Mouse (Mus musculus): ENCODE results near the gene Pde4d.
"Not testable (repeated sequence)": the region's sequence is repeated elsewhere in the genome, so short reads cannot be mapped to it uniquely, and the experiment has no call there.

Gene Pde4d

DNA sequence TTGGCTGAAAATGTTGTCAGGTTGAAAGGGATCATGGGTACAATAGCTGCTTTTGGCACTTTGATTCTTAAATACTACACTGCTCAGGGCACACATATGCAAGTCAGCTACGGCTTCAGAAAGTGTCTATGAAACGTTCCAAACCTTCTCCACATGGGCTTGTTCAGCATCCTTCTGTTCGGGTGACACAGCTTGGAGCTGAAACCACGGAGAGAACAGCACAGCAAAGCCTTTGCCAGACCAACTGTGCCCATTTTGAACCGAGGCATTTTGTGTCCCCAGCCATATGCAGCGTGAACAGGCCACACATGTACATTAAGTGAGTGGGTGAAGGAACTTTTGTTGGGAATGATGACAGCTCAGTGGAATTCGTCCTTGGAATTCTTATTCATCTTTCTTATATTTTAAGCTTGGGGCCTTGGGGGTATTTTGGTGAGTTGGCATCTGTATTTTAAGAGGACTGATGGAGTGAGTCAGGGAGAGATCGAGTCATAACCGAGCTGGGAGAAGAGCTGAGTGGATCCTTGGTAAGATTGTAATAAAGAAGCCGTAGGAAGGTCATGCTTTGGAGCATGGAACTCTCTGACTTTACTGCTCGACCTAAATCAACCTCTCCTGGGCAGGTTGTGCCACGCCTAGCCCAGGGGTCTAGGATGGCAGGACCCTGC is 243.3 kb downstream of the Pde4d start:
- no peak for DNase-seq (ENCODE audit: low spot score)

DNA sequence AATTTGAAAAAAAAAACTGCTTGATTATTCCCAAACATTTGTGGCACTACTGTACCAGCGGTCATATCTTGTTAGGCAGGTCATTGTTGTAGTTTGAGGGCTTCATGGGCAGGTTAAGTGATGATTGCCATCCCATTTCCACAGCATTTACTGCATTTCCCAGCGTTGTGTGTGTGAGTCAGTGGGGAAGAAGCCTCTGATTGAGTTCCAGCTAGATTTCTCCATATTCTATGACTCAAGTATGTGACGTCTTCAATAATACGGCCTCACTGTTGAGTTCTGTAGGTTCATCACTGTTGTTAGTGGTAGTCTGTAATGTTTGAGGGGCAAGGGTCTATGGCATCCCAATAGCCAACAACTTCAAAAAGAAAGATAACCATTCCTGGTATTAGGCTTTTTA is 255.7 kb downstream of the Pde4d start:
- DNase-seq (ENCODE audit: low spot score), result no peak

DNA sequence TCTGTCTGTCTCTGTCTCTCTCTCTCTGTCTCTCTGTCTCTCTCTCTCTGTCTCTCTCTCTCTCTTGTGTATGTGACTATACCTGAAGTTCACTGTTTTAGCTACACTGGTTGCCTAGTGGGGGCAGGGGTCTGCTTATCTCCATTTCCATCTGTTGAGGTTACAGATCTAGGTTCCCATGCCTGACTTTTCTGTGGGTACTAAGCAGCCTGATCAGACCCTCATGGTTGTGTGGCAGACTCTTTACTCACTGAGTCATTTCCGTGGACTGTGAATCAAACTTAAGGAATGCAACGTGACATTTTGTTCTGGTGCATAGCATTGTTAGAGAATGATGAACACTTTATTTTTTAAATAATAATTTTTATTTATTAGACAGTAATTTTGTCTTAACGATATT is 264.3 kb downstream of the Pde4d start:
- DNase-seq (ENCODE audit: low spot score), result no peak

DNA sequence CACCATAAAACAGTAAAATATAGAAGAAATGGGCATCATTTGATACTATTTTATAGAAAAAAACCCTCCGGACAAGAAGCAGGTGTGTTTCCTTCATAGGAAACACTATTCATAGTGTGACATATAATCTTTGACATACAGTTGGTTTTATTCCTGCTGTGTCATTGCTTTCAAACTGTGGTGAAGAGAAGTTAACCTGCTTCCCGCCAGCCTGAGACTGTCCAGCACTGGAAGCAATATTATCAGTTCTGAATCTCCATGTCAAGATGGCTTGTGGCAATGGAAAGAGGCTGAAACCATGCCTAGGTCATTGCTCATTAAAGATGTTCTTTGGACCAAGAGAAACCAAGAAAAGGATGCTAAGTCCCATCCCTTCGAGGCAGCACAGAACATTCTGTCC is 265.3 kb downstream of the Pde4d start:
- DNase-seq (ENCODE audit: low spot score), result no peak

DNA sequence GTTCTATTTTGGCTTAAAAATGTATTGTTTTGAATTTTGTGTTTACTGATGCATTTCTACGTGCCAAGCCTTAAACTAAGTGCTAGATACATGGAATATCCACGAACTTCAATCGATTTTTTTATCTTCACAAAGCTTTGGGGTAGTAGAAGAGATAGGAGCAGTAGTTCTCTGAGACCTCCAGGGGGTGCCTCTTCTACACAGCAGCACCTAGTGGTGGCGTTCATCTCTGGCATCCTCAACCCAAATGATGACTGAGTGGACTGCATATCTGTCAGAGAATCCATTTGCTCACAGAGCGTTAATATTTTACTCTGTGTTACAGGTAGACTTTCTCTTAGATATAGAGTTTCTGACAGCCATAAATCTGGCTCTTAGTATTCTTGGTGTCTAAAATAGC is 272.5 kb downstream of the Pde4d start:
- no peak for DNase-seq (ENCODE audit: low spot score)

DNA sequence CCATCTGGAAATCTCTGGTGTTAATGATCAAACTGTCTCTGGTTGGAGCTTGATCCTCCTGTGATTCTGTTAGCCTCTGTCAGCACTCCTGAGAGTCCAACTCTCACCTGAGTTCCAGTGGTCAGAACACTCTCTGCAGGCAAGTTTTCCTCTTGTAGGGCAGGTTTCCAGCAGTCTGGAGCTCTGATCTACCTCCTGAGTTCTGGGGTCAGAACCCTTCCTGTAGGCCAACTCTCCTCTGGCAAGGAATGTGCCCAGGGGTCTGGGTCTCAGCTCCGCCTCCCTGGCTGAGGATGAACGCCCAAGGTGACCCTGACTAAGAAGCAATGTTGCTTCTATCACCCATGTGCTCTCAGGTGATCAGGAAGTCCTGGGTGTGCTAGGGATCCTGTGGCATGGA is 284.6 kb downstream of the Pde4d start:
- not testable (repeated sequence) for DNase-seq (ENCODE audit: low spot score)

DNA sequence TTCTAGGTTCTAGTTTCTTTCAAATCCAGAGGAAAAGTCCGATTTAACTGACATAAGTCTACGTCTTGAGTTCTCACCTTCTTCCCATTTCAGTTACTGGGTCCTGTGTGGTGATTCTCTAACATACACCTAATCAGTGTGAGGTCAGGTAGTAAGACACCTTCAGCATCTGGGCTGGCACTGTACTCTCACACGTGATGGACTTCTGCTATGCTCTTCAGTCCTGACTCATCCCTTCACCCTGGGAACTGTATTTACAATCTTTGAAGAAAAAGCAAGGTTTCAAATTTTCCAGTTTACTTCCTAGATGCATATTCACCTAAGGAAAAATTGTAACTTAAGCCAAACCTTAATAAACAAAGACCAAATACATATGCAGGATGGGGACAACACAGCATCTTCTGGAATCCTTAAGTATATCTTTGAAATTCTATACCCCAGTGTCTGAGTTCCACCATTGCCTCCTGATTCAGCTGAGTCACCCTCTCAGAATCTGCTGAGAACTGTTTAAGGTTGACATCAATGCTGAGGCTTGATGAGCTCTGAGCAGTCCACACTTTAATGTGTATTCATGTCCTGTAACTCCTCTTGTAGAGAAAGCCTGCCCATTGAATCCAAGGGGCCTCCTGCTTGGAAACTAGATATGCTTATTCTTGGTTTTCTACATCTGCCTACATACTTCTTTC is 301.6 kb downstream of the Pde4d start:
- no peak for DNase-seq (ENCODE audit: low spot score)

DNA sequence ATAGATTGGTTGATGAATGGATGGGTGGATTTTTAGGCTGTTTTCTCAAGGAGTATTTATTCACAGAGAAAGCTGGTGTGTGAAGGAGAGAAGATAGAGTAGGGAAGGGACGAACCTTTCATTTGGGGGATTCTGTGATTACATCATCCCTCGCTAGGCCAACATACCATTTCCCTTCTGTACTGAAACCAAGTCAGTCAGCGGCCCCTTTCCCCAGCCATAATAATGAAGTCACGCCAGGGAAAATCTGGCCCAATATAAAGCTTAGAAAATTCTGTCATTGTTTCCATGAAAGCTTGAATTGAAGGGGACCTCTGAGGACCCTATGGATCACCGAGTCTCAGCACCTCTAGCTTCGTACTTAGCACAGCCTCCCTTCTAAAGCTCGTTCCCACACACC is 307.7 kb downstream of the Pde4d start:
- DNase-seq (ENCODE audit: low spot score), result no peak

DNA sequence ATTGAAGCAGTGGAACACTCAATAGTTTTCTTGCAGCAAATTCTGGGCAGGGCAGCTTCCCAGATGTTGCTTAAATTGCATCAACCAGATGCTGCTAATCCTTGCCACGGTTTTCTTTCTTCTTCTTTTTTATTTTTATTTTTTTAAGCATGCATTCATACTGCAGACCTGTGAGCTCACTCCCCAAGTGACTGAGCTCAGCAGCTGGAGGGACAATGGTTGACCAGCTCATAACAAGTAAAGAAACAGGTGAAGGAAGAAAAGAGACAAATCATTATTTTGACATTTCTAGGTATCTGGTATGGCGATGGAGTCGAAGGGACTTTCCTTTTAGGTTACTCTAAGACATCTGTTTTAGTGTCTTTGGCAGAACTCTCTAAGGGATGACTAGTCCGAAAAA is 308.6 kb downstream of the Pde4d start:
- DNase-seq (ENCODE audit: low spot score), result no peak

DNA sequence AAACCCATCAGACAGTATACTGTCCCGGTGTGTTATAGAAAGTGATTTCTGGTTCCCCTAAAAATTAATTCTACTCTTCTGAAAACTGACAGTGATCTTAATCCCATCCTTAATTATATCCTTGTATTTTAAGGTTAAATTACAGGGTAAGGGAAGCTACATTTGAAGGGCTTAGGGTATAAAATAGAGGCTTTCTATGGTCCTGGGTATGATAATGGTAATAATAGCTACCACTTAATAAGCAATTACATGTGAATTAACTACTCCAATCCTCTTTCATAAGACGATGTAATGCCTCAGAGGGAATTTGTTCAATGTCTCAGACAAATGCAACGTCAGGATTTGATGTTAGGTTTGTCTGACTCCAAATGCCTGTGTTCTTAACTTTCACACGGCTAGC is 309.4 kb downstream of the Pde4d start:
- DNase-seq (ENCODE audit: low spot score), result no peak

DNA sequence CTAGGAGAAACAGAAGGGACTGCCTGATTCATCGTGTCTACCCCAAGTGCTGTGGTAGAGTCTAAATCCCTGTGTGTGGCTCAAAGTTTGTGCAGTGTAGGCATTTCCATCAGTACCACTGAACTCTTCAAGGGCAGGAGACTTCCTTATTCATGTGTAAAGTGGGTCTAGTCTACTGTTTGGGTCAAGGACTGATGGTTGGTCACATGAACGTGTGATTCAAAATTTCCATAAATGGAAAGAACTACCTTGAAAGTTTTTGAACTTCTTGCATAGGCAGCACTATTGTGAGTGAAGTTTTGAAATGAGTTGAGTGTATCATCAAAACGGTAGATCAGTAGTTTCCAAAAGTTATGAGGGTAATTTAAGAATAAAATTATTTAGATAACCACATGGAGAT is 313.5 kb downstream of the Pde4d start:
- no peak for DNase-seq (ENCODE audit: low spot score)

DNA sequence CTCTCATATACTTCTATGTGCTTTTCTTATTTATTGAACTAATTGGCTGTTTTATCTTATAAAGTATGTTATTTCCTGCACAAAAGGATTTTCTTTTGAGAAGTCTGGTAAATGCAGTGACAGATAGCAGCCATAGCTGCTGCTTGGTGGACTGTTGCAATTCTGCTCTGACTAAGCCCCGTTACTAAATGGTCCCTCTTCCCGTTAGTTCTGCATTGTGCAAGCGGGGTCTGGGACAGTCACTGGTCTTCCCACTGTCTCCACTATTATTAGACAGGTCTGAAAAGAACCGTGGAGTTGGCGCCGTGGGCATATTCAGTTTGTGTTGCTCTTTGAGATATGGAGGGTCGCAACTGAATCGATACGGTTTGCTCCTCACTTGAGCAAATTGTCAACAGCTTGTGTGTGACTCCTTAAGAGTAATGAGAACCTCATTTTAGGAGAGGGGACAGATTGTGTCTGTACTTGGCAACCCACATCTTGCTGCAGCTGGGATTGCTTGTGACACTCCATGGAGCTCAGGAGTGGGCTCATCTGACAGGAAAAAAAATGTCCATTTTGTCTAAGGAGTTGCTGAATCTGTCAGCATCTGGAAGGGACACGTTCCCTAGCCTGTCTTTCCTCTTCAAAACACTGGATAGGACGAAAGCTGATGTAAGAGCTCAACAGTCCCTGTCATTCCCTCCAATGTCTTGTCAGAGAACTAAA is 316.4 kb downstream of the Pde4d start:
- no peak for DNase-seq (ENCODE audit: low spot score)

DNA sequence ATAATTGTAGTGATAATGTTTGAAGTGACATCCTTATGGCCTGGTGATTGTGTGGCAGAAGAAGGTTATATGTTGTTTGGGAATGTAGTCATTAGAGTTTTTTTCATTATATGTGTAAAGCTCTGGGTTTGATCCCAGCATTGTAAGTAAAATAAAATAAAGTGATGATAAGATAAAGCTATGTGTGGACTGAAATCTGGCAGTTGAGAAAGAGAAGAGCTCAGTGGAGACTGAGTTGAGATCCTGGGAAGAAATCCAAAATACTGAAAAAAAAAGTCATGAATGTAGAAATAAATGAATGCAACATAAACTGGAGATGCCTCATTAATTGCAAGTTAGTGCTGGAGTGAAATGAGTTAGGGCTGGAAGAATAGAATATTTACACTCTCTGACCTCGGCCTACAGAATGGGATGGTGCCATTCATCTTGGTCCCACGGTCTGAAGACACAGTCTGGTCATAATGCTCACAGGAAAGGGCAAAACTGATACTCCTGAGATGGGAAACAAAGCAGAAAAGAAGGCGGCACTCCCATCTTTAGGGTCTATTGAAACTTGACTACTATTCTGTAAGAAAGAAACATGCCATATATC is 319.8 kb downstream of the Pde4d start:
- no peak for DNase-seq (ENCODE audit: low spot score)

DNA sequence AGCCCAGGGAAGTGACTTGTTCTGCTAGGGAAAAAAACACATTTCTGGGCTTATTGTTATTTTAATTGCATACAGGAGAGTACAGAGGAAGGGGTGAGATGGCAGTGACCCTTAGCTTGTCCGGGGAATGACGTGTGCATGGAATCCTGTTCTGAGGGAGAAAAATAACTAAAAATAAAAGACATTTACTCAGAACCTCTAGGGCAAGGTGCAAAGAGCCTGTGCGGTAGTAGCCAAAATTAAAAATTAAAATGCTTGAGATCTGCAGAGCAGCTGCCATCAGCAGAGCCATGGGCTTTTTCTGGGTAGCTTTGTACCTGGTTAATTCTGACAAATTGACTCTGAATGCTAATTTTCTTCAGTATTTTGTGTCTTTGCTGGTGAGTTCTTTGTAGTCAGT is 322.6 kb downstream of the Pde4d start:
- no peak for DNase-seq (ENCODE audit: low spot score)

DNA sequence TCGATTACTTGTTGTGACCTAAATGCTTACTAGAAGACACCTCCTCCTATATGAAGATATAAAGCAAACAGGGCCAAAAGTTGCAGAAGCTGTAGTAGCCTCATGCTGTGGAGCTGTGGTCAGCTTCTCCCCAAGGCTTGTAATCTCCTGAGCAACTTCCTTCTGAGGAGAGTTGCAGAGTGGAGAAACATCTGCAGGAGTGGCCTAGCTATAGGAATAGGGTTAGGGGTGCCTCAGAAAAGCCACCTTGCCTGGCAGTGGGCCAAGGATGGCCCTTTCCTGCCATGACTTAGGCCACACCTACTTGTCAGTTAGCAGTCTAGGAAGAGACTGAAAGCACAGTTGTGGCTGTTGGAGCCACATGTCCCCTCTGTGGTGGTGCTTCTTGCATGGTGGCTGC is 325.2 kb downstream of the Pde4d start:
- DNase-seq (ENCODE audit: low spot score), result no peak

DNA sequence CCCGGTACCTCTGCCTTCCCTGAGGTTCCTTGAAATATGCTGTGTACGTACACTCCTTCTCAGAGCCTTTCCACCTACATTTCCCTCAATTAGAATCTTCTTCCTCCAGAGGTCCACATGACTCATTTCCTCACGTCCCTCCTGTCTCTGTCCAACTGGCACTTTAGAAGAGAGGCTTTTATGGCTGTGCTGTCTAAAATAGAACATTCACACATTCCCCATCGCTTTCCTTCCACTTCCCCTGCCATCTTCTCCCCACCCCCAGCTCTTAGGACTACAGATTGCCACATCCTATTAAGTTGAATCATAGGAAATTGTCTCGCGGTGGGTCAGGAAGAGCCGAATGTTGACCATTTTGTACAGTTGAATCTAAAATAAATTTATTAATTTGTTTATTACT is 326.1 kb downstream of the Pde4d start:
- no peak for DNase-seq (ENCODE audit: low spot score)

DNA sequence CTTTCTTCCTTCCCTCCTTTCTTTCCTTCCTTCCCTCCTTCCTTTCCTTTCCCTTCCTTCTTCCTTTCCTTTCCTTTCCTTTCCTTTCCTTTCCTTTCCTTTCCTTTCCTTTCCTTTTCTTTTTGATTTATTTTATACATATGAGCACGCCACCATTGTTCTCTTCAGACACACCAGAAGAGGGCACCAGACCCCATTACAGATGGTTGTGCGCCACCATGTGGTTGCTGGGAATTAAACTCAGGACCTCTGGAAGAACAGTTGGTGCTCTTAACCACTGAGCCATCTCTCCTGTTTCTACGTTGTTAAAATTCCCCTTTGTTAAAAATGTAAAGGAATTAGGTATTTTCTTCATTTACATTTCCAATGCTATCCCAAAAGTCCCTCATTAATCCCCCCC is 347.9 kb downstream of the Pde4d start:
- DNase-seq (ENCODE audit: low spot score), result not testable (repeated sequence)

DNA sequence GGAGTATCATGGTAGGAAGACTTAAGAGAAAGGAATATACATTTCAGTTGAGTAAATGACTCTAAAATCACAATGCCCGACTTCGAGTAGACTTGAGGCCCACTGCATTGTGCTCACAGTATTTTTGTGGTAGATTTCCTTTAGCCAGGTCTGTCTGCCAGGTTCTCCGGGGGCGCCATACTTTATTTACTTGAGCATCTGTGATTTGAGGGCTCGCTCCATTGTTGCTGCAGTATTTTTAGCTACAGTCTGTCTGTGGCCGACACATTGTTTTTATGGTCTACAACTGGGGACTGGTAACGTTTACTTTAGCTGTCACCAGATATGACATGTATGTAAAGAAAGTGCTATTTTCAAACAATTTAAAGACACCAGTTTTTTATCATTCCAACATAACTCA is 359.4 kb downstream of the Pde4d start:
- no peak for DNase-seq (ENCODE audit: low spot score)

DNA sequence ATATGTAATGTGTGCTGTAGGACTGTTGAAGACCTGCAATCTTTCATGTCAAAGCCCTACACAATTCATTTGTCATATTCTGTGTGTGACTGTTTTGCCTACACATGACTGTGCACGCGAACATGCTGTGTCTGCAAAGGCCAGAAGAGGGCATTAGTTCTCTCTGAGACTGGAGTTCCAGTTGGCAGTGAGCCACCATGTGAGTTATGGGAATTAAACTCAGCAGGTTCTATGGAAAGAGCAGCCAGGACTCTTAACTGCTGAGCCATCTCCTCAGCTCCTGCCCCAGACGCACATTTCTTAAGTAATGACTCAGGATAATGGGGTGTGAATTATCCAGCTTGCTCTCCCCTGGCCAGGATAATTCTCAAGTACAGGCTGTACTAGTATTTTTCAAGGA is 363.2 kb downstream of the Pde4d start:
- peak; percentile 63 for DNase-seq (ENCODE audit: low spot score)

DNA sequence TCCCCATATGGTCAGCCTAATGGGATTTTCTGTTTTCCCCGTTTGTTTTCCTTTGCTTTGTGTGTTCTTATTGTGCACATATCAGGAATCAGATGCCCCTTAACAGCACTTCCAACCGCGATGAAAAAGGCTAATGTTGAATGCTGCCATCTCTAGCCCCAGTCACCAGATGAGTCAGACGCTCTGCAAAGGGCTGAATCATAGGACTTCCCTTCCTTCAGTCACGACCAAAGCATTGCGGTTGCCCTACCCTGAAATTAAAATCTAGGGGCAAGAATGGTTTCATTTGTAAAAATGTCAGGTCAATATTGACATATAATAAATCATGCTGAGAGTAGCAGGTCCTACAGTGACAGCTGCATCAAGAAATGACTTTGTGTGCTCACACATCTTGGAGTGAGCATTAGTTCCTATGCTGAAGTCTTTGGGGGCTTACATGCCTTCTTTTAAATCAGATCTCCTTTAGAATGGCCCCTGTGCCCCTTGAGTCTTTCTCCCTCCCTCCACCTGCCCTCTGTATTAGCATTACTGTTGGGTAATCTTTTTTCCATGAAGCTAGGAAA is 370.2 kb downstream of the Pde4d start:
- no peak for DNase-seq (ENCODE audit: low spot score)

DNA sequence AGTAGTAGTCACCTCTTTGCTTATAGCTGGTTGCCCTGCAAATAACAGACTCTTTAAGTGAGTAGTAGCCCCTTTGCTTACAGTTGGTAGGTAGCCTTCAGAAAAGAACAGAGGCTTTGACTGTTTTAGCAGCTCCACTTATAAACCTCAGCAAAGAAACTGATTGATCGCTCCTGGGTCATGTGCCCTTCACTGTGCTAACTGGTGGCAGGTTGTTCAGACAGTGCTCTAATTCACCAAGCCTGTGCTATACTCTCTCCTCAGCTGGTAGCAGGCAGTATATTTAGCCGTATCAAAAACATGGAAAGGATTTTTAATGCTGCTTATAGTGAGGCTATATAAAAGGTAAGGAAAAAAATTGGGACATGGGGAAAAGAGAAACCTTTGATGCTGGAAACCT is 370.7 kb downstream of the Pde4d start:
- no peak for DNase-seq (ENCODE audit: low spot score)

DNA sequence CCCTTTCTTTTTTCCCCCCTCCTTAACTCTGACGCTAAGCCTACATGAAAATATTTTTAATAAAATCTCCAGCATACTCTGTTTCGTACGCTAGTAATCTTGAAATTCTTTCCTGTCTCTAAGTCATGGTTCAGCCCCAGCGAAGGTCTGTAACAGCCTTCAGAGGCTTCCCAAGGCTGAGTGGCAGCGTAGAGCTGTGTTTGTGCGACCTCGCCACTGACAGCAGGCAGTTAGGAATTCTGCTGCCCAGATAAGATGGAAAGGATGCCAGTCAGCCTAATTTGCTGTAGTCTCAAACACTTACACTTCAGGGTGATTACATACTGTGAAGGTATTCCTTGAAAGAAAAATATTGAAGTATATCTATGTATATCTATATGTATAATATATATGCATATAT is 371.5 kb downstream of the Pde4d start:
- DNase-seq (ENCODE audit: low spot score), result no peak
